Mouse (Mus musculus) neural tube, embryonic 15.5 days (tissue): ENCODE measurements at regions not wholly inside any gene's neighbourhood (a gene's known extent, or its start where the extent isn't known, plus 50 kb on each side); places are given as distances from the start of the nearest gene placed in this dataset.
"Not testable (repeated sequence)": the region's sequence is repeated elsewhere in the genome, so short reads cannot be mapped to it uniquely, and the experiment has no call there.

Experiments
- ATAC-seq: fragments of 200-750 bp; cut with Nextera tagmentation; 2 replicates; pipeline ENCODE4 v1.8.0; 2017; ENCODE audit warnings: mild to moderate bottlenecking, moderate TSS enrichment, moderate library complexity; ENCODE audit not compliant: low FRiP score
- H3K27ac ChIP-seq: fragments of 300-500 bp; sonication (generic); replicated peaks from 2 replicates; pipeline ENCODE4 v1.5.1; 2015; ENCODE audit warnings: mild to moderate bottlenecking, inconsistent platforms
- H3K27me3 ChIP-seq: fragments of 300-500 bp; sonication (generic); replicated peaks from 2 replicates; pipeline ENCODE4 v1.6.1; 2015; ENCODE audit warnings: inconsistent platforms
- H3K36me3 ChIP-seq: fragments of 300-500 bp; sonication (generic); 2 replicates; pipeline ENCODE4 v1.6.1; 2015; ENCODE audit warnings: inconsistent platforms
- H3K4me1 ChIP-seq: fragments of 300-500 bp; sonication (generic); 2 replicates; pipeline ENCODE4 v1.6.1; 2015; ENCODE audit warnings: inconsistent platforms
- H3K4me2 ChIP-seq: fragments of 300-500 bp; sonication (generic); 2 replicates; pipeline ENCODE4 v1.6.1; 2015; ENCODE audit warnings: inconsistent platforms, mild to moderate bottlenecking, moderate library complexity
- H3K4me3 ChIP-seq: fragments of 300-500 bp; sonication (generic); replicated peaks from 2 replicates; pipeline ENCODE4 v1.5.1; 2015; ENCODE audit warnings: mild to moderate bottlenecking, inconsistent platforms
- H3K9ac ChIP-seq: fragments of 300-500 bp; sonication (generic); replicated peaks from 2 replicates; pipeline ENCODE4 v1.6.1; 2015; ENCODE audit warnings: mild to moderate bottlenecking, inconsistent platforms
- H3K9me3 ChIP-seq: fragments of 300-500 bp; sonication (generic); replicated peaks from 2 replicates; pipeline ENCODE4 v1.6.1; 2016; ENCODE audit warnings: inconsistent platforms
- WGBS: fragments of 180-500 bp; shearing (Covaris S2); methylation state at CpG from one replicate; pipeline ENCODE4 v1.1.7; 2015; ENCODE audit warnings: mixed read lengths; 5-methylcytosine and 5-hydroxymethylcytosine counted together

DNA sequence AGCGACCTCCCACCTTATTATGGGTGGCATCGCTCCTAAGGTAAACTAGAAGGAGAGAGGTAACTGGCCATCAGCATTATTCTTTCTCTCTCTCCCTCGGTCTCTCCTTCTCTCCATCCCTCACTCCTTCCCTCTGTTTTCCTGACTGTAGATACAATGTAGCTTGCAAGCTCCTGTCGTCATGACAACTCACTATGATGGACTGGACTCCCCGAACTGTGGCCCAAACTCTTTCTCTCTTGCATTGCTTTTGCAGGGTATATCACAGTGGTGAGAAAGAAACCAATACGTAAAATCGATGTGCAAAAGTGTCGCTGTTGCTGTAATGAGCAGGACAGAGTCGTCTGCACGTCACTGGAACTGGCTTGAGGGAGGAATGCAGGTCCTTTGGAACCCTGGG, 177.5 kb upstream of the Plcz1 start:
- Histone ChIP-seq H3K27me3 (no peaks in the 10 kb centered on the region), H3K4me2 (no peak overlapping the region), H3K4me1 (no peaks in the 10 kb centered on the region), H3K4me3 (no peak overlapping the region), H3K36me3 (no peaks in the 10 kb centered on the region), H3K9ac (no peak overlapping the region), H3K27ac (no peak overlapping the region), H3K9me3 (no peaks in the 10 kb centered on the region)
- no peak for ATAC-seq
- WGBS: 84% methylated on average over 10 of the region's 10 CpGs

DNA sequence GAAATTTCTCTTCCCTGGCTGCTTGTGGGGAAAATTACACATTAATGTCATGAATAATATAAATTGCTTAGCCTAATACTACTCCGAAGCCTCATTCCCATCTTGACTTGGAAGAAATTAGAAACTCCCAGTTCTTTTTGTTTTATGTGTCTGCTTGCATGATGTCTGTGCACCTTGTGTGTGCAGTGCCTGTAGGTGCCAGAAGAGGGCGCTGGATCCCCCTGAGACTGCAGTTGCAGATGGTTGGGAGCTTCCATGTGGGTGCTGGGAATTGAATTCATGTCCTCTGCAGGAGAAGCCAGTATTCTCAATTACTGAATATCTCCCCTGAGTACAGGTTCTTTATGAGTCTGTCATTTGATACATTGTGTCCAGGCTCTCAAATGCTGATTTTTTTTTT, 171.1 kb upstream of the Plcz1 start:
- Histone ChIP-seq H3K4me3 (no peak overlapping the region), H3K4me1 (peaks cover 3% of the 10 kb centered on the region; the same call in 1 of the 2 replicates), H3K27me3 (no peaks in the 10 kb centered on the region), H3K4me2 (no peak overlapping the region), H3K9ac (no peak overlapping the region), H3K9me3 (no peaks in the 10 kb centered on the region), H3K36me3 (no peaks in the 10 kb centered on the region), H3K27ac (no peak overlapping the region)
- no peak for ATAC-seq
- WGBS: 63% methylated on average over 2 of the region's 2 CpGs

DNA sequence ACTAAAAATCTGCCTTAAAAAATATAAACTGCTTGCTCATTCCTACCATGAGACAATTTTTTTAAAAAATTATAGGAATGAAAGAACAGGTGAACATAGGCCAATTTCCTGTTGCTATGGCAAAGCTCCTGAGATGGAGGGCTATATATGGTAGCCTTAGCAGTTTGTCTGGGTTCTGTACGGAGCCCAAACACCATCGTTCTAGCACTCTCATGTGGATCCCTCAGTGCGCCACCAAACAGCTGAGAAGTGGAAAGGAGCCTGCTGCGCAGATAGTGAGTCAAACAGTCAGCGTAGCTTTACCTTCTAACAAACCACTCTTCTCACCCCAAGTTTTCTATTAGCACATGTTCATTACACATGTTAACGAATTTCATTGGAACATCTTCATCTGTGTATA, 168.9 kb upstream of the Plcz1 start:
- ATAC-seq: no peak
- Histone ChIP-seq H3K4me1 (peaks cover 3% of the 10 kb centered on the region; the same call in 1 of the 2 replicates), H3K27me3 (no peaks in the 10 kb centered on the region), H3K4me2 (no peak overlapping the region), H3K36me3 (no peaks in the 10 kb centered on the region), H3K4me3 (no peak overlapping the region), H3K9ac (no peak overlapping the region), H3K27ac (no peak overlapping the region), H3K9me3 (no peaks in the 10 kb centered on the region)
- WGBS: 87% methylated on average over 6 of the region's 6 CpGs

DNA sequence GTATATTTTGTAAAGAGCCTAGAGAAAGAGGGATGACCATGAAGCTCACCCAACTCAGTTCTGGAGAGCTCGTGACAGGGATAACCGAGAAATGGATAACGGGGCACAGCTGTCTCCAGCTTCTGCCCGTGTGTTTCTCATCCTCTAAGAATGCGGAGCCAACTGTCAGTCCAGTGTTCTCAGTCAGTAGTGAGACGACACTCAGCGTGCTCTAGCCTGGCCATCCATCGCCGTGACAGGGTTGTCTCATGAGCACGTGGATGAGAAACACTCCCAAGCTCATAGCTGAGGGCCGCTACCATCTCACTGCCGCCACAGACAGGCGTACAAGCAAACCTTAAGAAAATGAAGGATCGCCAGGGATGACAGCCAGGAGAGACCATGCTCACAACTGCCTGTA, 167.8 kb upstream of the Plcz1 start:
- Histone ChIP-seq H3K9ac (no peak overlapping the region), H3K27ac (no peak overlapping the region), H3K27me3 (no peaks in the 10 kb centered on the region), H3K36me3 (no peaks in the 10 kb centered on the region), H3K4me1 (peaks cover 3% of the 10 kb centered on the region; the same call in 1 of the 2 replicates), H3K9me3 (no peaks in the 10 kb centered on the region), H3K4me2 (no peak overlapping the region), H3K4me3 (no peak overlapping the region)
- 82% methylated on average over 14 of the region's 14 CpGs for WGBS
- no peak for ATAC-seq

DNA sequence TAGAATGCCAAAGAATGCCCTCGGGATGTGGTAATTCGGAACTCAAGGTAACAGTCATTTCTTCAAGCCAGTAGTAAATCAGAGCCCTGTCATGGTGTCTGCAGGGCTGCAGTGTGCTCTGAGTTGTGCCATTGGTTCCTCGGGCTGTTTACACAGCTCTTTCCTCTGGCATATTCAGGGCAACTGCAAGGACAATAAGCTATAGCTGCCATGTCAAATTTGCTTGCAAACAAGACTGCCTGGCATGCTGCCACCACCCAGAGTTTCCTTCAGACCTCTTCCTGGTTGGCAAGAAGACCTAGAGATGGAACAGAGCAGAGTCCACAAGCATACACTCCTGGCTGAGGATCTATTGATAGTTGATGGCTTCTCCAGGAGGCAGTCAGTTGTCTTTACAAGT, 167.1 kb upstream of the Plcz1 start:
- no peak overlapping the region for H3K4me3 ChIP-seq
- H3K9ac ChIP-seq: no peak overlapping the region
- 62% methylated on average over 3 of the region's 3 CpGs for WGBS
- no peak overlapping the region for H3K4me2 ChIP-seq
- no peak for ATAC-seq
- peaks cover 3% of the 10 kb centered on the region; the same call in 1 of the 2 replicates for H3K4me1 ChIP-seq
- no peaks in the 10 kb centered on the region for H3K9me3 ChIP-seq
- no peak overlapping the region for H3K27ac ChIP-seq
- no peaks in the 10 kb centered on the region for H3K36me3 ChIP-seq
- no peaks in the 10 kb centered on the region for H3K27me3 ChIP-seq

DNA sequence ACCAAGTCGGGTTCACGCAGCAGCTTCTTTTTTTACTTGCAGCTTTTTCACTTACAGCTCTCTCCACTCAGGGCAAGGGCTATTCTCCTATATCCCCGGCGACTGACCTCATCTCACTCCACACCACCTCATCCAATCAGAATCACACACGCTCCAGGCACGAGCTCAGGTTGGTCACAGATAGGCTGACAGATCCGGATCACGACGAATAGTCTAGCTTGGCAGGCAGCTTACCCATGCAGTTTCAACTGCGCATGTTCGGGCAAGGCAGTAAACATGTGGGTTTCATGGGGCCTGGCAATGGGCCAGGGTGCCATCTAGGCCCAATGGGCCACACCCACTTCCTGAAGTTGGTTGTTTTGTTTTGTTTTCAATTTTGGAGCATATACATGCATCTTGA, 165.4 kb upstream of the Plcz1 start:
- WGBS: 90% methylated on average over 11 of the region's 11 CpGs
- not testable (repeated sequence) for H3K27me3 ChIP-seq, H3K9me3 ChIP-seq, H3K4me1 ChIP-seq, H3K4me3 ChIP-seq, ATAC-seq, H3K27ac ChIP-seq, H3K36me3 ChIP-seq, H3K9ac ChIP-seq, H3K4me2 ChIP-seq

DNA sequence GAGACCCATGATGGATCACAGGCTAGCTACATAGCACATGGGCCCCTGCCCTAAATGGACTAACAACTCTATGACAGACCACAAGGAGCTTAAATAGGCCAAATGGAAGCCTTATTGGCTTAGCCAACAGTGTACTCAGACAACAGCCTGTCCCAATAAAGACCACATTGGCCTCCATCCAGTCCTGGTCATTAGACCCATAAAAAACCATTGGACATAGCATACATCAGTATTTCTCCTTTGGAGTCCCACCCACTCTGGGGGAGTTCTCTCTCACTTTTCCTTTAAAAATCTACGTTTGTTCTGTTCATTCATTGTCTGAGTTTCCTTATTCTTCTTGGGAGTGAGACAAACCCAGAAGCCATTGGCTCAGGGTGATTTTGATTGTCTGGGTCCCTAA, 160.1 kb upstream of the Plcz1 start:
- 80% methylated on average over 1 of the region's 1 CpGs for WGBS
- no peaks in the 10 kb centered on the region for H3K27me3 ChIP-seq
- no peak overlapping the region for H3K9ac ChIP-seq
- no peak overlapping the region for H3K27ac ChIP-seq
- no peak overlapping the region for H3K4me3 ChIP-seq
- no peak for ATAC-seq
- H3K9me3 ChIP-seq: no peaks in the 10 kb centered on the region
- no peaks in the 10 kb centered on the region for H3K36me3 ChIP-seq
- no peak overlapping the region for H3K4me2 ChIP-seq
- no peaks in the 10 kb centered on the region for H3K4me1 ChIP-seq

DNA sequence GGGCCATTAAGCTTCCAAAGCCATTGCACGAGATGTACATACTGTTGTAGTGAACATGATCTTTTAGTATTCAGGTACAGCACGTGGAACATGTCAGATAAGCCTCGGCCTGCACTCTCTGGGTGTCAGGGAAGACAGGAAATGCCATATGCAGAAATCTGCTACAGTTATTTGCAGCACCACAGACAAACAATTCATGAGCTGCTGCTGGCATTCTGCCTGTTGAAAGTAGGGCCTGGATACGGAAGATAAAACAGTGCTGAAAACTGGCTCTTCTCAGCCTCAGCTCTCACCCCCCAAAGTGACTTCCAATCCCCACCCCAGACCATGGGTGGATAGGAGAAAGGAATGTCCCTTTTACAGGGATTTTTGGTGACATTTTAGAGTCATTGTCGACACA, 159.1 kb upstream of the Plcz1 start:
- no peaks in the 10 kb centered on the region for H3K4me1 ChIP-seq
- WGBS: 78% methylated on average over 5 of the region's 5 CpGs
- no peak for ATAC-seq

DNA sequence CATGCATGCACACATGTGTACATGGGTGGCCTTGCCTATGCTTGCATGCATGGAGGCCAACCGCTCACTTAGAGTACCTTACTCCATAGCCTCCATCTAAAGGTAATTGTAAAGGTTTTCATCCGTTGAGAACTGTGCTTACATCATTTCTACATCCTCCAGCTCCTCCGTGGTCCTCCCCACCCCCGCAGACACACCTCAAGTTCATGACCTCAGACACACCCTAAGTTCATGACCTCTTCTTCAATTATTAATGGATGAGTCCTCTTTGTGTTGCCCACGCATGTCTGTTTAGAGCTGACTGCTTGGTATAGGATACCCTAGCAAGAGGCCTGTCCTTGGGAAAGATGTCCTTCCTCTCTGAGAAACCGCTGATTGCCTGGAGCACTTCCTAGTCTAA, 156.8 kb upstream of the Plcz1 start:
- H3K9ac ChIP-seq: no peak overlapping the region
- no peaks in the 10 kb centered on the region for H3K36me3 ChIP-seq
- H3K9me3 ChIP-seq: no peaks in the 10 kb centered on the region
- no peaks in the 10 kb centered on the region for H3K27me3 ChIP-seq
- H3K4me2 ChIP-seq: no peak overlapping the region
- no peak overlapping the region for H3K27ac ChIP-seq
- H3K4me3 ChIP-seq: no peak overlapping the region
- peaks cover 8% of the 10 kb centered on the region for H3K4me1 ChIP-seq
- WGBS: 87% methylated on average over 6 of the region's 6 CpGs
- no peak for ATAC-seq

More for the DNA sequence above, 159.1 kb upstream of the Plcz1 start:
- no peaks in the 10 kb centered on the region for H3K36me3 ChIP-seq
- H3K9me3 ChIP-seq: no peaks in the 10 kb centered on the region
- no peak overlapping the region for H3K4me3 ChIP-seq
- H3K9ac ChIP-seq: no peak overlapping the region
- no peak overlapping the region for H3K27ac ChIP-seq
- H3K4me2 ChIP-seq: no peak overlapping the region
- H3K27me3 ChIP-seq: no peaks in the 10 kb centered on the region

DNA sequence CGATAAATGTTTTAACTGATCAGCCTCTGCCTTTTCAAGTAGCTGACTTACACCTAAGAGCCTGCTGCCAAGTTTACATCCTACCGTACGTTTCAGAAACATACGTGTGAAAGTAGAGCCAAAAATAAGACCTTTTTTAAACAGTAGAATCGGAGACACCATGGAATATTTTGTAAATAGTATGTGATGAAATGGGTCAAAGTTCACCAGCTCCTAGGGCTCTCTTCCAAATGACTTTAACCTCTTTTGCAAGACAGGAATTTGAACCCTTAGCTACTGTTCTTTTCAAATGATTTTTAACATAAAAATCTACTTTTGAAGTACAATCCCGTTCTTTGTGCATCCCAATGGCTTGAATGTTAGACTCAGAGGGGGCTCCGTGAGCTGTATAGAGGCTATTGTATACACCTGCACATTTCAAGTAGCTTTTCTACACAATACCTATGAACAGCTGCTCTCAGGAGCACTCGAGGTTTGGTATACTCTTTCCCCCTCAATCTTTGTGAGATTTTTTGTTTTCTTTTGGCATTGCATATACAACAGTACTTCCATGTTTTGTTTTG, 155.9 kb upstream of the Plcz1 start:
- Histone ChIP-seq H3K36me3 (no peaks in the 10 kb centered on the region), H3K9me3 (no peaks in the 10 kb centered on the region), H3K27me3 (no peaks in the 10 kb centered on the region), H3K9ac (no peak overlapping the region), H3K4me2 (no peak overlapping the region), H3K4me3 (no peak overlapping the region), H3K4me1 (peaks cover 9% of the 10 kb centered on the region), H3K27ac (no peak overlapping the region)
- ATAC-seq: no peak
- WGBS: 87% methylated on average over 8 of the region's 8 CpGs

DNA sequence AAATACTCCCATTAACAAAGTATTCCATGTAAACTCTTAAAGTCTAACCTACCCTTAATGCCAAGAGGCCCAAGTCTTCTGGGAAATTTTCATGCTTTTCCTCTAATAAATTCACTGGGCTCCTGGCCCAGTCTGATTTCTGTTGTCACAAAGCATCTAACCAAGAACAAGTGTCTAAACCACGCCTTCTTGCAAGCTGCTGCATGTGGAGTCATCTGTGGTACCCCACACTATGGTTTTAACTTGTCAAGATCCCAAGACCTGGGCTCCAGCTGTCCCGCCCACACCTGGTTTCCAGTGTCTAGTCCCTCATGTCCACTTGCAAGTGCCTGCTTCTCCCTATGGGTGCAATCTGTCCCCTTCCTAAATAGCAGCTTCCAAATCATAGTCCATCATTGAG, 153.0 kb upstream of the Plcz1 start:
- Histone ChIP-seq H3K4me1 (peaks cover 9% of the 10 kb centered on the region), H3K9me3 (no peaks in the 10 kb centered on the region), H3K4me3 (no peak overlapping the region), H3K9ac (no peak overlapping the region), H3K36me3 (no peaks in the 10 kb centered on the region), H3K27ac (no peak overlapping the region), H3K27me3 (no peaks in the 10 kb centered on the region), H3K4me2 (no peak overlapping the region)
- WGBS: 87% methylated on average over 2 of the region's 2 CpGs
- no peak for ATAC-seq

DNA sequence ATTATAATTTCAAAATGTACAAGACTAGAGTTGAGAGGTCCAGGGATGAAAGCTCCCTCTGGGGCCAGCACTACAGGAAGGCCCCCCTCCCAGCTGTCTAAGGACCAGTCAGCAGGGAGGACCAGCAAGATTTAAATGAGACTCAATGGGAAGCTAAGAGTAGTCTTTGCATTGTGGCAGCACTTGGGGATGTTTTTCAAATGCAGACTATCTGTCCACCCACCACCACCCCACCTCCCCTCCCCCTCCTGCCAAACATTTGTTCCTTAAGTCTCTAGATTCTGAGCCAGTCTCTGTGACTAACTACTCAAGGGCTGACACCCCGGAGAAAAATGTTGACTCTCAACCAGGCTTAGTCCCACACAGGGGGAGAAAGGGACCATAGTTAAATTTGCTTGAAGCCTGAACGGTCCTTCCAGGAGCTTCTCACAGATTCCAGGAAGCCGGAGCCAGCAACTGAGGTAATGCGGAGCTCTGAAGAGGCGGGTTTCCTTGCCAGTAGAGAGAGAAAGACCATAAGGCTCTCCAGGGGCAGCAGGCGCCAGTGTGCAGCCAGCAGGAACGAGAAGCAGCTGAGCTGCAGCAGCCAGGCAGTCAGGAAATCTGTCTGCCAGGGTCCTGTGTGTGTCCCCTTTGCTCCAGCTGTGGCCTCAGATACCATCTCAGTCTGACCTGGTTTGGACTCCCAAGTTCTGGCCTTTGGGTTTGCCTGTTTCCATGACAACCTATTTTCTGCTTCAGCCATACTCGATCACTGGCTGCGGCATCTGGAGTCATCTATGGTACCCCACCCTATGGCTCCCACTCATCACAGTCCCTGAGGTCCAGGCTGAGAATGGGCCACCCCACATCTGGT, 152.1 kb upstream of the Plcz1 start:
- no peaks in the 10 kb centered on the region for H3K9me3 ChIP-seq
- no peaks in the 10 kb centered on the region for H3K27me3 ChIP-seq
- no peak overlapping the region for H3K4me3 ChIP-seq
- 21% methylated on average over 9 of the region's 9 CpGs for WGBS
- peak overlapping the region; percentile 11; the same call in 1 of the 2 replicates for H3K4me2 ChIP-seq
- no peak overlapping the region for H3K9ac ChIP-seq
- peaks cover 9% of the 10 kb centered on the region for H3K4me1 ChIP-seq
- H3K27ac ChIP-seq: no peak overlapping the region
- ATAC-seq: peak; percentile 67
- no peaks in the 10 kb centered on the region for H3K36me3 ChIP-seq
